Mouse (Mus musculus): ENCODE measurements around the gene Sobp. TPM values are rescaled to one million over a fixed set of nuclear protein-coding genes. Genes with fewer than 3 reads are reported as not detected.
A peak's percentile ranks its signal among the peaks of the same experiment; 100 is the strongest.

The Sobp gene
- polyA plus RNA-seq, 1 experiment from 2014 or later: 0.75 TPM

DNA sequence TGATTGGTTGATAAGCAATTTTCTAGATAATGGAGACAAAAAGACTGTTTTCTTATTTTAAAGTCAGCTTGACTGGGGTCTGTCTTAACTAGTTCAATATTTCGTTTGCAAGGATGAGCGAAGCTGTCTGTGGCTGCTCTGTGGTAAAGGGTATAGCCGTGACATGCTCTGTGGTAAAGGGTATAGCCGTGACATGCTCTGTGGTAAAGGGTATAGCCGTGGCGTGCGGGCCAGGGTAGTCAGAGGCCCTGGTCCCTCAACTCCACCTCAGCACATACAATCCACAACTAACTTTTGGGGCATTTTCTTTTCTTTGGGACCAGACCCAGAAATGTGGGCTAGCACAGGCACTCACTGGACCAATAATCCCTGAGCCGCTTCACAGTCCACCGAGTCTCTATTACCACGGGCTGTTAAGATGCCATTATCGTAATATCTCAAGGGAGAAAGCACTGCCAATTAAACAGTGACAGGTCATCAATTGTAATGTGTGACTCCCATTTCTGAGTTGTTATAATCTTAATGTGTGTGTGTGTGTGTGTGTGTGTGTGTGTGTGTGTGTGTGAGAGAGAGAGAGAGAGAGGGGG, 112.7 kb downstream of the Sobp start:
- TF ChIP-seq CTCF (IDR thresholded peaks at IDR 0.05; ENCODE audit: low read depth) (no peak), EP300 (optimal IDR thresholded peaks at IDR 0.05) (no peak)
- no peak overlapping the region for H3K4me3 ChIP-seq (ENCODE audit: low read depth, low read length)
- whole genome bisulfite sequencing: 89% methylated on average over 11 of the region's 11 CpGs
- H3K27me3 ChIP-seq (ENCODE audit: control insufficient read depth, insufficient read depth, low read length): no peaks in the 10 kb centered on the region
- no peaks in the 10 kb centered on the region for H3K9me3 ChIP-seq (ENCODE audit: control insufficient read depth, low read length)
- H3K4me2 ChIP-seq (replicated peaks; ENCODE audit: low read depth): no peak overlapping the region
- no peak overlapping the region for H3K27ac ChIP-seq (replicated peaks)
- no peaks in the 10 kb centered on the region for H3K36me3 ChIP-seq (ENCODE audit: control insufficient read depth, insufficient read depth, low read length)
- DNase-seq (ENCODE audit: low spot score) (no peak), ATAC-seq (ENCODE audit: low FRiP score, low TSS enrichment) (no peak)
- H3K4me1 ChIP-seq (replicated peaks; ENCODE audit: control insufficient read depth, insufficient read depth): no peaks in the 10 kb centered on the region
- H3K9ac ChIP-seq (ENCODE audit: low read length): no peak overlapping the region

- Histone ChIP-seq H3K4me2 (replicated peaks; ENCODE audit: low read depth) (no peak overlapping the region), H3K9ac (ENCODE audit: low read length) (no peak overlapping the region), H3K9me3 (ENCODE audit: control insufficient read depth, low read length) (no peaks in the 10 kb centered on the region), H3K4me3 (ENCODE audit: low read depth, low read length) (no peak overlapping the region), H3K27ac (replicated peaks) (no peak overlapping the region), H3K4me1 (replicated peaks; ENCODE audit: control insufficient read depth, insufficient read depth) (no peaks in the 10 kb centered on the region), H3K36me3 (ENCODE audit: control insufficient read depth, insufficient read depth, low read length) (no peaks in the 10 kb centered on the region), H3K27me3 (ENCODE audit: control insufficient read depth, insufficient read depth, low read length) (no peaks in the 10 kb centered on the region)
- TF ChIP-seq CTCF (IDR thresholded peaks at IDR 0.05; ENCODE audit: low read depth) (no peak), EP300 (optimal IDR thresholded peaks at IDR 0.05) (no peak)
- ATAC-seq (ENCODE audit: low FRiP score, low TSS enrichment) (no peak), DNase-seq (ENCODE audit: low spot score) (no peak)
- 81% methylated on average over 2 of the region's 2 CpGs for WGBS
Observed at GRCm38 (mm10) chr10:43055405-43055804, 118.9 kb downstream of the Sobp start.

DNA sequence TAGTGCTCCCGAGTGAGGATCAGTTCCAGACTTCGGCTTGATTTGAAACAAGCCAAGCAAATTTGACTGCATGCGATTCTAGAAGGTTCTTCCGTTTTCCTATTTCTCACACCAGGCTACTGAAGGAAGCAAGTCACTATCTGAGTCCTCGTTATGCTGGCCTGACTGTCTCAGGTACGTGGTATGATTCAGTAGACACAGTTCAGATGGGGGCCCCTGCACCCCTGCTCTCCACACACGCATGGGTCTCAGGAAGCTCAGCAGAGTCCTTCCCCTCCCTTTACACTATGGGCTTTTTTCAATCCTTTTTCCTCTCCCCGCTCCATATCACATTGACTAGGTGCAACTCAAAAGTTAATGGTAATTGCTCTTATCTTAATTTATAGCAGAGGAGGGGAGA, 119.6 kb downstream of the Sobp start:
- Histone ChIP-seq H3K4me3 (ENCODE audit: low read depth, low read length) (no peak overlapping the region), H3K9me3 (ENCODE audit: control insufficient read depth, low read length) (no peaks in the 10 kb centered on the region), H3K27me3 (ENCODE audit: control insufficient read depth, insufficient read depth, low read length) (no peaks in the 10 kb centered on the region), H3K27ac (replicated peaks) (no peak overlapping the region), H3K36me3 (ENCODE audit: control insufficient read depth, insufficient read depth, low read length) (no peaks in the 10 kb centered on the region), H3K4me1 (replicated peaks; ENCODE audit: control insufficient read depth, insufficient read depth) (no peaks in the 10 kb centered on the region), H3K4me2 (replicated peaks; ENCODE audit: low read depth) (no peak overlapping the region), H3K9ac (ENCODE audit: low read length) (no peak overlapping the region)
- TF ChIP-seq EP300 (optimal IDR thresholded peaks at IDR 0.05) (no peak), CTCF (IDR thresholded peaks at IDR 0.05; ENCODE audit: low read depth) (no peak)
- WGBS: 83% methylated on average over 8 of the region's 8 CpGs
- DNase-seq (ENCODE audit: low spot score) (no peak), ATAC-seq (ENCODE audit: low FRiP score, low TSS enrichment) (no peak)

DNA sequence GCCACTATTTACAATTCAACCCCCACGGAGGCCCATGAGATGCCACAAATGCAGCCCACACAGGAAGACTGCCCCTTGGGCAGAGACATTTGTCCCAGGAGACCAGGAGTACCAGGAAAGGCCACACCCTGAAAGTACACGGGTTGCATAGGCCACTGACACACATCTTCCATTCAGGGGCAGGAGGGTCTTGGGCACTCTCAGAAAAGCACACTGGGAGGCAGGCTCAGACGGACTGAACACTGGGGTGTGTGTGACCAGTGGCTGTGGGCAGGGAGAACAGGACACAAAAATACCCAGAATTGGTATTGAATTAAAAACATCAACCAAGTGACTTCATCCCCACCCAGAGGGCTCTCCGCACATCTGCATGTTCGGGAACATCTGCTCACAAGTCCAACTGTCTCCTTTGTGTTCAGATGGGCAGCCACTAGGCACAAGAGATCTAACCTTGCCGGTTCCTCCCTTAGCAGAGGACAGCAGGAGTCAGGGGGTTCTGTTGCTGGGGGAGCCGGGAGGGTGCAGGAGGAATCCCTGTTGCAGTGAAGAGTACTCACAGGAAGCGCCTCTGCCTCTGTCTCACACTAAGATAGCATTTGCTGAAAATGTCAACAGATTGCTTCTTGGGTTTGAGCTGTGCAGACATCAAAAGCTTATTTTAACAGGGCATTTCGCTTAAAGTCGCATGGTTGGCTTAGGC, 120.3 kb downstream of the Sobp start:
- whole genome bisulfite sequencing: 67% methylated on average over 10 of the region's 10 CpGs
- no peak for TF ChIP-seq CTCF (IDR thresholded peaks at IDR 0.05; ENCODE audit: low read depth)
- TF ChIP-seq EP300 (optimal IDR thresholded peaks at IDR 0.05): no peak
- H3K27me3 ChIP-seq (ENCODE audit: control insufficient read depth, insufficient read depth, low read length): no peaks in the 10 kb centered on the region
- H3K4me3 ChIP-seq (ENCODE audit: low read depth, low read length): no peak overlapping the region
- no peak for ATAC-seq (ENCODE audit: low FRiP score, low TSS enrichment)
- H3K9ac ChIP-seq (ENCODE audit: low read length): no peak overlapping the region
- no peak overlapping the region for H3K27ac ChIP-seq (replicated peaks)
- no peaks in the 10 kb centered on the region for H3K9me3 ChIP-seq (ENCODE audit: control insufficient read depth, low read length)
- no peak for DNase-seq (ENCODE audit: low spot score)
- H3K36me3 ChIP-seq (ENCODE audit: control insufficient read depth, insufficient read depth, low read length): no peaks in the 10 kb centered on the region
- H3K4me2 ChIP-seq (replicated peaks; ENCODE audit: low read depth): no peak overlapping the region
- no peaks in the 10 kb centered on the region for H3K4me1 ChIP-seq (replicated peaks; ENCODE audit: control insufficient read depth, insufficient read depth)

DNA sequence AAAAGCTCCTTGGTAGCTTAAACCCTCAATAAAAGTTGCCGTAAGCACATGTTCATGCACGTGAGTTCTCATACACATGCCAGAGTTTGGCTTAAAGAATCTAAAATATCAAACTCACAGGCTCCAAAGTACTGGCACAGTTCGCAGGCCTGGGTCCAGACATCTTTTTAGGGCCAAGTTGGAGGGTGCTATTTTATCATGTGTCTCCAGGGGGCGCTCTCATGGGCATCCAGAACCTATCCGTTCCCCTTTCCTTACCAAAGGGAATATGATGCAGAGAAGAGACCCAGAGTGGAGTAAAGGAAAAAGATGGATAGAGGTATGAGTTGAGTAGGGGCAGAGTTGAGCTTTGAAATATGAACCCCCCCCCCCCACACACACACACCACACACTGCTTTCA, 121.9 kb downstream of the Sobp start:
- Histone ChIP-seq H3K9ac (ENCODE audit: low read length) (no peak overlapping the region), H3K4me3 (ENCODE audit: low read depth, low read length) (no peak overlapping the region), H3K27ac (replicated peaks) (no peak overlapping the region), H3K27me3 (ENCODE audit: control insufficient read depth, insufficient read depth, low read length) (no peaks in the 10 kb centered on the region), H3K4me1 (replicated peaks; ENCODE audit: control insufficient read depth, insufficient read depth) (no peaks in the 10 kb centered on the region), H3K4me2 (replicated peaks; ENCODE audit: low read depth) (no peak overlapping the region), H3K9me3 (ENCODE audit: control insufficient read depth, low read length) (no peaks in the 10 kb centered on the region), H3K36me3 (ENCODE audit: control insufficient read depth, insufficient read depth, low read length) (no peaks in the 10 kb centered on the region)
- WGBS: 53% methylated on average over 5 of the region's 5 CpGs
- ATAC-seq (ENCODE audit: low FRiP score, low TSS enrichment) (no peak), DNase-seq (ENCODE audit: low spot score) (no peak)
- no peak for TF ChIP-seq EP300 (optimal IDR thresholded peaks at IDR 0.05)
- TF ChIP-seq CTCF (IDR thresholded peaks at IDR 0.05; ENCODE audit: low read depth): peak; percentile 58

DNA sequence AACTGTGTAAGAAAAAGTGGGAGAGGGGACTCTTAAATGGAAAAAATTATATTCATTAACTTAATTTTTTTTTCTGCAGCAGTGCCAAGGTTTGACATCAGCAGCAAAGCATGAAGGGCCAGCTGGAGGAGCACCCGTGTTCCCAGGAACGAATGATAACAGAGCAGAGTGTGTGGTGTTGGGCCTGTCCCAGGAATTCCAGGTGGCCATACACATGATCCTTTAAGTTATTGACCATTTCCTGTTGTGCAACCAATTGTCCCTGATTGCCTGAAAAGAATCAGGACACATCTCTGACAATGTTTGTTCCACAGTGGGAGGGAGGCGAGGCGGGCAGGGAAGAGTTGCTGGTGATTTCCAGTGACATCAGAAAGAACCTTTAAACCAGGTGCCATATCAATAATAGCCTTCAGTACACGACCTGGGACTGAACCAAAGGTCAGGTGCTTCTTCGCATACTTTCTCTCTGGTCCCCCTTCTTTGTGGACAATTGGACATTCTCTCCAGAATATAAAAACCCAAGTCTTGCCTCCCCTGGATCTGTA, 126.5 kb downstream of the Sobp start:
- WGBS: 58% methylated on average over 6 of the region's 6 CpGs
- H3K9me3 ChIP-seq (ENCODE audit: control insufficient read depth, low read length): no peaks in the 10 kb centered on the region
- H3K4me1 ChIP-seq (replicated peaks; ENCODE audit: control insufficient read depth, insufficient read depth): no peaks in the 10 kb centered on the region
- no peaks in the 10 kb centered on the region for H3K27me3 ChIP-seq (ENCODE audit: control insufficient read depth, insufficient read depth, low read length)
- ATAC-seq (ENCODE audit: low FRiP score, low TSS enrichment) (no peak), DNase-seq (ENCODE audit: low spot score) (no peak)
- no peak overlapping the region for H3K27ac ChIP-seq (replicated peaks)
- TF ChIP-seq CTCF (IDR thresholded peaks at IDR 0.05; ENCODE audit: low read depth) (no peak), EP300 (optimal IDR thresholded peaks at IDR 0.05) (no peak)
- H3K4me2 ChIP-seq (replicated peaks; ENCODE audit: low read depth): no peak overlapping the region
- H3K4me3 ChIP-seq (ENCODE audit: low read depth, low read length): no peak overlapping the region
- H3K9ac ChIP-seq (ENCODE audit: low read length): no peak overlapping the region
- no peaks in the 10 kb centered on the region for H3K36me3 ChIP-seq (ENCODE audit: control insufficient read depth, insufficient read depth, low read length)
